Mouse (Mus musculus) heart, adult 2 months (tissue): ENCODE data around the gene Fam24a.

Source experiments
- CTCF ChIP-seq: fragments of 200-600 bp; IDR thresholded peaks from 2 replicates; pipeline ENCODE4 v1.8.1; 2022; ENCODE audit warnings: antibody characterized with exemption, mild to moderate bottlenecking, moderate library complexity
- EP300 ChIP-seq: fragments of 200-500 bp; IDR thresholded peaks from 2 replicates; pipeline ENCODE4 v1.6.1; 2011; ENCODE audit warnings: low read depth, low read length, control low read depth; ENCODE audit not compliant: insufficient read depth
- POLR2A ChIP-seq: fragments of 200-500 bp; IDR thresholded peaks from 2 replicates; pipeline ENCODE4 v1.6.1; 2011; ENCODE audit warnings: mild to moderate bottlenecking, low read depth, low read length, control low read depth; ENCODE audit not compliant: insufficient read depth

- no peak for TF ChIP-seq CTCF
- TF ChIP-seq POLR2A = no peak
- no peak for TF ChIP-seq EP300
These were observed 6.6 kb upstream of the Fam24a start for GRCm38 (mm10) chr7:131327054-131327453.
